Mouse (Mus musculus) C2C12 (cell line): Measurements from ENCODE around the gene Adss.

Experiments used
- CEBPB ChIP-seq: IDR thresholded peaks from one replicate; pipeline ENCODE4 v1.6.1; 2011; ENCODE audit warnings: low read depth, mild to moderate bottlenecking, control low read depth, moderate library complexity
- CTCF ChIP-seq: IDR thresholded peaks from one replicate; pipeline ENCODE4 v1.5.1; 2011; ENCODE audit not compliant: control insufficient read depth, insufficient read depth, insufficient read length
- MYOD1 ChIP-seq: IDR thresholded peaks from one replicate; pipeline ENCODE4 v1.6.1; 2011; ENCODE audit warnings: low read depth; ENCODE audit not compliant: control insufficient read depth, insufficient read length
- USF1 ChIP-seq: IDR thresholded peaks from one replicate; pipeline ENCODE4 v1.6.1; 2011; ENCODE audit warnings: low read depth, mild to moderate bottlenecking, control low read depth, moderate library complexity

DNA sequence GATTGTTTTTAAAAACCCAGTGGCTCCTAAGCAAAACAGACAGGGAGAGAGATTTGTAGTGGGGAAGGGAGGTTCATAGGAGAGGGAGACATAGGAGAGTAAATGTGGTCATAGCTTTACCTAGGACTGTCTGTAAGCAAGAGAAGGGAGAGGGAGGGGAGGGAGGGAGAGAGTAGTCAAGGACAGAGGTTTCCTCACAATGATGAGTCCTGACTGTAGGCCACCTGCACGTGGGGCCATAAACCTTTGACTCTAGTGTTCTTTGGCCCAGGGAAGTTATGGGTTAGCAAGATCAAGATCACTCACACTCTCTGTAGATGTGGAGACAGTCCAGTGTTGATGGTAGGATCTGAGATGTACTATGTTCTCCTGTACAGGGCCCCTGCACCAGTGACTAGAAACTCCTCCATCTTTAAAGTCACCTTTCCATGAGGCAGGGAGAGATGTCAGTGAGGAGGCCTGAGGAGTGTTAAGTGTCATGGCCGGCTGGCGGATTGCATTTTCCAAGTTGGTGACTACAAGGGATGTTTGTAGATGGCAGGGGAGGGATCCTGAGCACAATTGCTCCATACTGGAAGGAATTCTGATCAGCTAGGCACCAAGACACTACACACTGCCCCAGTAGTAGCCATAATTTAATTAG is 68.3 kb downstream of the Adss start:
- TF ChIP-seq CEBPB (no peak), CTCF (no peak), MYOD1 (no peak), USF1 (no peak)
